Mouse (Mus musculus) kidney, embryonic 14.5 days (tissue): ENCODE measurements around the gene Rcsd1. TPM values are rescaled to one million over a fixed set of nuclear protein-coding genes. Genes with fewer than 3 reads are reported as not detected.

Source experiments
- ATAC-seq: fragments of 200-750 bp; cut with Nextera tagmentation; 2 replicates; pipeline ENCODE4 v1.8.0; 2017; ENCODE audit warnings: moderate number of reproducible peaks, mild to moderate bottlenecking, moderate TSS enrichment, moderate library complexity; ENCODE audit not compliant: low FRiP score, low TSS enrichment
- H3K27ac ChIP-seq: fragments of 300-500 bp; sonication (generic); 2 replicates; pipeline ENCODE4 v1.5.1; 2014; ENCODE audit warnings: low read depth, mild to moderate bottlenecking, low read length, moderate library complexity, mixed read lengths
- H3K27me3 ChIP-seq: fragments of 300-500 bp; sonication (generic); 2 replicates; pipeline ENCODE4 v1.6.1; 2014; ENCODE audit warnings: mild to moderate bottlenecking, low read length; ENCODE audit not compliant: control insufficient read depth, insufficient read depth
- H3K36me3 ChIP-seq: fragments of 300-500 bp; sonication (generic); 2 replicates; pipeline ENCODE4 v1.6.1; 2014; ENCODE audit warnings: low read length, mixed read lengths; ENCODE audit not compliant: control insufficient read depth, insufficient read depth
- H3K4me1 ChIP-seq: fragments of 300-500 bp; sonication (generic); 2 replicates; pipeline ENCODE4 v1.6.1; 2014; ENCODE audit warnings: low read length, mixed read lengths; ENCODE audit not compliant: control insufficient read depth, insufficient read depth
- H3K4me2 ChIP-seq: fragments of 300-500 bp; sonication (generic); replicated peaks from 2 replicates; pipeline ENCODE4 v1.6.1; 2014; ENCODE audit warnings: low read depth, mild to moderate bottlenecking, low read length
- H3K4me3 ChIP-seq: fragments of 300-500 bp; sonication (generic); 2 replicates; pipeline ENCODE4 v1.5.1; 2014; ENCODE audit warnings: mild to moderate bottlenecking, low read length
- H3K9ac ChIP-seq: fragments of 300-500 bp; sonication (generic); 2 replicates; pipeline ENCODE4 v1.6.1; 2014; ENCODE audit warnings: low read depth, mild to moderate bottlenecking, low read length, moderate library complexity
- H3K9me3 ChIP-seq: fragments of 300-500 bp; sonication (generic); 2 replicates; pipeline ENCODE4 v1.6.1; 2016; ENCODE audit warnings: low read length; ENCODE audit not compliant: control insufficient read depth
- WGBS: fragments of 180-500 bp; shearing (Covaris S2); extraction: QIAGEN DNeasy Blood & Tissue Kit; methylation state at CpG from one replicate; pipeline ENCODE4 v1.1.7; 2014; 5-methylcytosine and 5-hydroxymethylcytosine counted together
- polyA plus RNA-seq: library from polyadenylated mRNA; unstranded; fragments of >200 nt; fragmentation: Nextera tagmentation; extraction: Ambion mirVana; gene quantifications from 2 replicates; pipeline ENCODE4 v1.2.1, GENCODE M21; 2014

Rcsd1 gene
- polyA plus RNA-seq, 1 experiment from 2014 or later, result 44.4 TPM

GRCm38 (mm10) chr1:165737451-165737850 is 27.9 kb upstream of the Rcsd1 start:
- Histone ChIP-seq H3K4me1 (0 out of 2 replicates have a peak, but pooled peaks cover 11% of the 10 kb centered on the region), H3K9me3 (no peaks in the 10 kb centered on the region), H3K4me2 (no peak overlapping the region), H3K27ac (no peak overlapping the region), H3K36me3 (no peaks in the 10 kb centered on the region), H3K9ac (0 out of 2 replicates have a peak overlapping the region, but pooled peaks have one; percentile 29), H3K4me3 (no peak overlapping the region), H3K27me3 (no peaks in the 10 kb centered on the region)
- 22% methylated on average over 5 of the region's 5 CpGs for WGBS
- ATAC-seq, result no peak

GRCm38 (mm10) chr1:165735826-165736818 is 26.6 kb upstream of the Rcsd1 start:
- H3K27me3 ChIP-seq, result no peaks in the 10 kb centered on the region
- 29% methylated on average over 20 of the region's 20 CpGs for WGBS
- no peak overlapping the region for H3K27ac ChIP-seq
- H3K9ac ChIP-seq, result no peak overlapping the region
- H3K4me3 ChIP-seq, result no peak overlapping the region
- ATAC-seq, result peak; percentile 69
- no peaks in the 10 kb centered on the region for H3K9me3 ChIP-seq
- H3K36me3 ChIP-seq, result no peaks in the 10 kb centered on the region
- 0 out of 2 replicates have a peak, but pooled peaks cover 11% of the 10 kb centered on the region for H3K4me1 ChIP-seq
- H3K4me2 ChIP-seq, result no peak overlapping the region; the same call in 1 of the 2 replicates

GRCm38 (mm10) chr1:165734840-165735239 is 25.3 kb upstream of the Rcsd1 start:
- H3K36me3 ChIP-seq, result no peaks in the 10 kb centered on the region
- H3K9me3 ChIP-seq, result no peaks in the 10 kb centered on the region
- ATAC-seq, result no peak
- no peak overlapping the region for H3K9ac ChIP-seq
- H3K27me3 ChIP-seq, result no peaks in the 10 kb centered on the region
- 0 out of 2 replicates have a peak, but pooled peaks cover 11% of the 10 kb centered on the region for H3K4me1 ChIP-seq
- H3K4me2 ChIP-seq, result no peak overlapping the region
- 92% methylated on average over 2 of the region's 2 CpGs for WGBS
- H3K4me3 ChIP-seq, result no peak overlapping the region
- no peak overlapping the region for H3K27ac ChIP-seq

- no peak for ATAC-seq
- 71% methylated on average over 6 of the region's 6 CpGs for WGBS
- H3K4me3 ChIP-seq, result no peak overlapping the region
- H3K4me2 ChIP-seq, result no peak overlapping the region
- H3K9ac ChIP-seq, result no peak overlapping the region
- H3K4me1 ChIP-seq, result peaks cover 16% of the 10 kb centered on the region; the same call in 1 of the 2 replicates
- no peaks in the 10 kb centered on the region for H3K9me3 ChIP-seq
- H3K27me3 ChIP-seq, result no peaks in the 10 kb centered on the region
- no peak overlapping the region for H3K27ac ChIP-seq
- H3K36me3 ChIP-seq, result no peaks in the 10 kb centered on the region
Measured at GRCm38 (mm10) chr1:165731553-165731952, 22.0 kb upstream of the Rcsd1 start.

GRCm38 (mm10) chr1:165730129-165730528 is 20.6 kb upstream of the Rcsd1 start:
- ATAC-seq, result no peak
- Histone ChIP-seq H3K36me3 (no peaks in the 10 kb centered on the region), H3K4me3 (no peak overlapping the region), H3K9ac (no peak overlapping the region), H3K9me3 (no peaks in the 10 kb centered on the region), H3K27me3 (no peaks in the 10 kb centered on the region), H3K27ac (no peak overlapping the region), H3K4me2 (no peak overlapping the region), H3K4me1 (peaks cover 21% of the 10 kb centered on the region)
- 31% methylated on average over 1 of the region's 1 CpGs for WGBS

GRCm38 (mm10) chr1:165728057-165728639 is 18.6 kb upstream of the Rcsd1 start:
- no peak overlapping the region for H3K27ac ChIP-seq

GRCm38 (mm10) chr1:165726986-165727385 is 17.4 kb upstream of the Rcsd1 start:
- H3K9me3 ChIP-seq, result no peaks in the 10 kb centered on the region
- H3K4me2 ChIP-seq, result no peak overlapping the region
- WGBS, result 17% methylated on average over 1 of the region's 1 CpGs
- no peak overlapping the region for H3K27ac ChIP-seq
- H3K4me3 ChIP-seq, result no peak overlapping the region
- no peaks in the 10 kb centered on the region for H3K36me3 ChIP-seq
- peaks cover 28% of the 10 kb centered on the region for H3K4me1 ChIP-seq
- no peaks in the 10 kb centered on the region for H3K27me3 ChIP-seq
- no peak overlapping the region for H3K9ac ChIP-seq
- ATAC-seq, result no peak

More at GRCm38 (mm10) chr1:165728057-165728639, 18.6 kb upstream of the Rcsd1 start:
- 84% methylated on average over 3 of the region's 3 CpGs for WGBS
- no peak overlapping the region for H3K4me3 ChIP-seq
- no peaks in the 10 kb centered on the region for H3K9me3 ChIP-seq
- no peaks in the 10 kb centered on the region for H3K27me3 ChIP-seq
- H3K9ac ChIP-seq, result no peak overlapping the region
- peaks cover 28% of the 10 kb centered on the region for H3K4me1 ChIP-seq
- no peaks in the 10 kb centered on the region for H3K36me3 ChIP-seq
- ATAC-seq, result no peak
- no peak overlapping the region for H3K4me2 ChIP-seq

GRCm38 (mm10) chr1:165725039-165725644 is 15.6 kb upstream of the Rcsd1 start:
- H3K4me3 ChIP-seq, result no peak overlapping the region
- peaks cover 28% of the 10 kb centered on the region for H3K4me1 ChIP-seq
- 24% methylated on average over 4 of the region's 4 CpGs for WGBS
- H3K9me3 ChIP-seq, result no peaks in the 10 kb centered on the region
- H3K9ac ChIP-seq, result no peak overlapping the region
- no peaks in the 10 kb centered on the region for H3K27me3 ChIP-seq
- H3K36me3 ChIP-seq, result no peaks in the 10 kb centered on the region
- peak; percentile 52 for ATAC-seq
- H3K27ac ChIP-seq, result peak overlapping the region; percentile 83
- H3K4me2 ChIP-seq, result no peak overlapping the region; the same call in 1 of the 2 replicates
